Mouse (Mus musculus) heart, embryonic 11.5 days (tissue): ENCODE measurements at regions not wholly inside any gene's neighbourhood (a gene's known extent, or its start where the extent isn't known, plus 50 kb on each side); places are given as distances from the start of the nearest gene placed in this dataset.

Source experiments
- ATAC-seq: fragments of 200-750 bp; cut with Nextera tagmentation; replicated peaks from 2 replicates; pipeline ENCODE4 v1.8.0; 2017; ENCODE audit warnings: moderate library complexity; ENCODE audit not compliant: insufficient number of reproducible peaks, low FRiP score, low TSS enrichment
- H3K27ac ChIP-seq: fragments of 300-500 bp; sonication (generic); 2 replicates; pipeline ENCODE4 v1.5.1; 2014; ENCODE audit warnings: mild to moderate bottlenecking, low read depth, low read length
- H3K27me3 ChIP-seq: fragments of 300-500 bp; sonication (generic); 2 replicates; pipeline ENCODE4 v1.6.1; 2014; ENCODE audit warnings: mild to moderate bottlenecking, low read length, mixed read lengths; ENCODE audit not compliant: control insufficient read depth, insufficient read depth
- H3K36me3 ChIP-seq: fragments of 300-500 bp; sonication (generic); 2 replicates; pipeline ENCODE4 v1.6.1; 2014; ENCODE audit warnings: mild to moderate bottlenecking, low read length, moderate library complexity, mixed read lengths; ENCODE audit not compliant: control insufficient read depth, insufficient read depth
- H3K4me1 ChIP-seq: fragments of 300-500 bp; sonication (generic); 2 replicates; pipeline ENCODE4 v1.6.1; 2014; ENCODE audit warnings: low read length; ENCODE audit not compliant: control insufficient read depth, insufficient read depth
- H3K4me2 ChIP-seq: fragments of 300-500 bp; sonication (generic); 2 replicates; pipeline ENCODE4 v1.6.1; 2014; ENCODE audit warnings: mild to moderate bottlenecking, moderate library complexity
- H3K4me3 ChIP-seq: fragments of 300-500 bp; sonication (generic); 2 replicates; pipeline ENCODE4 v1.5.1; 2014; ENCODE audit warnings: low read depth, low read length
- H3K9ac ChIP-seq: fragments of 300-500 bp; sonication (generic); 2 replicates; pipeline ENCODE4 v1.6.1; 2014; ENCODE audit warnings: mild to moderate bottlenecking, low read depth, low read length, moderate library complexity
- H3K9me3 ChIP-seq: fragments of 300-500 bp; sonication (generic); replicated peaks from 2 replicates; pipeline ENCODE4 v1.6.1; 2016; ENCODE audit warnings: low read length; ENCODE audit not compliant: control insufficient read depth
- WGBS: fragments of 180-500 bp; shearing (Covaris S2); extraction: QIAGEN DNeasy Blood & Tissue Kit; methylation state at CpG from one replicate; pipeline ENCODE4 v1.1.7; 2014; ENCODE audit not compliant: insufficient replicate concordance; 5-methylcytosine and 5-hydroxymethylcytosine counted together

- no peak overlapping the region for H3K9ac ChIP-seq
- WGBS = 73% methylated on average over 3 of the region's 3 CpGs
Measured at GRCm38 (mm10) chr3:133722550-133723290, 177.8 kb upstream of the Tet2 start.

GRCm38 (mm10) chr3:133726831-133727230 lies 181.9 kb upstream of the Tet2 start:
- Histone ChIP-seq H3K27ac (no peak overlapping the region), H3K4me3 (no peak overlapping the region), H3K36me3 (no peaks in the 10 kb centered on the region), H3K4me2 (no peak overlapping the region), H3K9me3 (no peaks in the 10 kb centered on the region), H3K9ac (no peak overlapping the region), H3K4me1 (no peaks in the 10 kb centered on the region), H3K27me3 (no peaks in the 10 kb centered on the region)
- no peak for ATAC-seq
- 83% methylated on average over 6 of the region's 6 CpGs for WGBS

More at GRCm38 (mm10) chr3:133722550-133723290, 177.8 kb upstream of the Tet2 start:
- Histone ChIP-seq H3K4me1 (no peaks in the 10 kb centered on the region), H3K27me3 (no peaks in the 10 kb centered on the region), H3K36me3 (no peaks in the 10 kb centered on the region), H3K27ac (no peak overlapping the region), H3K4me2 (no peak overlapping the region), H3K9me3 (no peaks in the 10 kb centered on the region), H3K4me3 (no peak overlapping the region)
- ATAC-seq = no peak

DNA sequence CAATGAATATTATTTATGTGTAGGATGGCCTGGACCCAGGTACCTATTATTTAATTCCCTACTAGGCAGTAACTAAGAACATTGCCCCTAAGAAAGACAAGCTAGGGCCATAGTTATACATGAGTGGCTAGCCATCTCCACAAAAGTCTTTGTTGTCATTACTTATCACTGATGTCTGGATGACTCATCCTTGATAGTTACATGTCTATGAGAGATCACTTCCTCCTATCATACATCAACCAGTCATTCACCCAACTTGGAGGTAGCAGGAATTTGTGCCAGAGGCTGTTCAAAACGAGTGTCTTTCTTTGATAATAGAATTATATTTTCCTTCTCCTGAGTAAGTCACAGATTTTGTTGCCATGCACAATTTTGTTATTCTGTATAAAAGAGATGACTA lies 190.7 kb upstream of the Tet2 start:
- Histone ChIP-seq H3K9ac (no peak overlapping the region), H3K27ac (no peak overlapping the region), H3K27me3 (no peaks in the 10 kb centered on the region), H3K4me3 (no peak overlapping the region), H3K4me1 (no peaks in the 10 kb centered on the region), H3K36me3 (no peaks in the 10 kb centered on the region), H3K9me3 (no peaks in the 10 kb centered on the region), H3K4me2 (no peak overlapping the region)
- ATAC-seq = no peak
- 47% methylated on average over 1 of the region's 1 CpGs for WGBS

- Histone ChIP-seq H3K27me3 (no peaks in the 10 kb centered on the region), H3K4me2 (no peak overlapping the region), H3K27ac (no peak overlapping the region), H3K4me3 (no peak overlapping the region), H3K9ac (no peak overlapping the region), H3K36me3 (no peaks in the 10 kb centered on the region), H3K9me3 (no peaks in the 10 kb centered on the region), H3K4me1 (no peaks in the 10 kb centered on the region)
- WGBS = 48% methylated on average over 2 of the region's 2 CpGs
- no peak; the same call in 1 of the 2 replicates for ATAC-seq
Measured at GRCm38 (mm10) chr3:133738936-133739335, 194.0 kb upstream of the Tet2 start.

GRCm38 (mm10) chr3:133744552-133745118 lies 199.7 kb upstream of the Tet2 start:
- Histone ChIP-seq H3K36me3 (no peaks in the 10 kb centered on the region), H3K27me3 (no peaks in the 10 kb centered on the region), H3K9ac (no peak overlapping the region), H3K9me3 (no peaks in the 10 kb centered on the region), H3K4me1 (no peaks in the 10 kb centered on the region), H3K4me3 (no peak overlapping the region), H3K4me2 (no peak overlapping the region), H3K27ac (no peak overlapping the region)
- WGBS = 68% methylated on average over 4 of the region's 4 CpGs
- ATAC-seq = no peak

GRCm38 (mm10) chr3:133748756-133749737 lies 204.1 kb upstream of the Tet2 start:
- Histone ChIP-seq H3K4me1 (no peaks in the 10 kb centered on the region), H3K4me2 (no peak overlapping the region), H3K9ac (no peak overlapping the region), H3K36me3 (no peaks in the 10 kb centered on the region), H3K9me3 (no peaks in the 10 kb centered on the region), H3K27me3 (no peaks in the 10 kb centered on the region), H3K4me3 (no peak overlapping the region), H3K27ac (no peak overlapping the region)
- no peak for ATAC-seq
- 82% methylated on average over 10 of the region's 10 CpGs for WGBS

GRCm38 (mm10) chr3:133750061-133750460 lies 205.1 kb upstream of the Tet2 start:
- no peak for ATAC-seq
- no peak overlapping the region for H3K27ac ChIP-seq
- no peak overlapping the region for H3K4me2 ChIP-seq
- 72% methylated on average over 8 of the region's 8 CpGs for WGBS
- H3K27me3 ChIP-seq = no peaks in the 10 kb centered on the region
- H3K4me1 ChIP-seq = peaks cover 8% of the 10 kb centered on the region; the same call in 1 of the 2 replicates
- H3K36me3 ChIP-seq = no peaks in the 10 kb centered on the region
- H3K4me3 ChIP-seq = no peak overlapping the region
- no peak overlapping the region for H3K9ac ChIP-seq
- H3K9me3 ChIP-seq = no peaks in the 10 kb centered on the region

DNA sequence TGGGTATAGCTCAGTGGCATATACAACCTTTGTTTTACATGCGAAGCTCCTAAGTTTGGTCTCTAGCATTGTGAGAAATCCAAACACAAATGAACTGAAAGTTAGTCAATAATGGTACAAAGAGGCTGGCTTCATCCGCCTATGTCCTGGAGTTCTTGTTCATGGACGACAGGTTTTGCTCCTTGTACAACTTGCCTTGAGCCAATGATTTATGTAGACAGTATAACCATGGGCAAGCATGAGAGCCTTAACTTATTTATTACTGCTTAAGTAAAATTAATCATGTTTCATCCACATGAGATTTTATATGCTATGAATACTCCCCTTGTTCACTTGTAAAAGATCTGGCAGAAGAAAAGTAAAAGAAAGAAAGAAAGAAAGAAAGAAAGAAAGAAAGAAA lies 205.7 kb upstream of the Tet2 start:
- WGBS = 83% methylated on average over 3 of the region's 3 CpGs
- no peak overlapping the region for H3K4me3 ChIP-seq
- no peaks in the 10 kb centered on the region for H3K9me3 ChIP-seq
- H3K27ac ChIP-seq = no peak overlapping the region
- H3K36me3 ChIP-seq = no peaks in the 10 kb centered on the region
- H3K9ac ChIP-seq = no peak overlapping the region
- H3K27me3 ChIP-seq = no peaks in the 10 kb centered on the region
- peaks cover 9% of the 10 kb centered on the region; the same call in 1 of the 2 replicates for H3K4me1 ChIP-seq
- H3K4me2 ChIP-seq = no peak overlapping the region
- no peak for ATAC-seq
